Mouse (Mus musculus): ENCODE data around the gene Prss56.

Gene Prss56

GRCm38 (mm10) chr1:87227160-87227550, 44.0 kb downstream of the Prss56 start:
- no peak for DNase-seq (ENCODE audit: extremely low read depth, low read depth)

GRCm38 (mm10) chr1:87230606-87231005, 47.5 kb downstream of the Prss56 start:
- DNase-seq (ENCODE audit: extremely low read depth, low read depth) = no peak

GRCm38 (mm10) chr1:87232197-87232596, 49.1 kb downstream of the Prss56 start:
- no peak for DNase-seq (ENCODE audit: extremely low read depth, low read depth)

Data from MEL-GATA-1-ER (cell line).